Mouse (Mus musculus) C2C12 (cell line): ENCODE data around the gene Senp1. TPM values are rescaled to one million over a fixed set of nuclear protein-coding genes. Genes with fewer than 3 reads are reported as not detected.

Source experiments
- H3K27me3 ChIP-seq: one replicate; pipeline ENCODE4 v1.6.1; 2011; ENCODE audit not compliant: control insufficient read depth, insufficient read depth, insufficient read length
- H3K36me3 ChIP-seq: one replicate; pipeline ENCODE4 v1.6.1; 2011; ENCODE audit not compliant: control insufficient read depth, insufficient read depth
- H3K4me3 ChIP-seq: one replicate; pipeline ENCODE4 v1.5.1; 2011; ENCODE audit warnings: mild to moderate bottlenecking, control low read depth; ENCODE audit not compliant: poor library complexity, insufficient read depth, severe bottlenecking
- H3K79me2 ChIP-seq: one replicate; pipeline ENCODE4 v1.6.1; 2011; ENCODE audit not compliant: control insufficient read depth, insufficient read depth
- H3K79me3 ChIP-seq: one replicate; pipeline ENCODE4 v1.6.1; 2011; ENCODE audit warnings: low read depth, control low read depth
- H3ac ChIP-seq: one replicate; pipeline ENCODE3; 2011; ENCODE audit warnings: low read depth; ENCODE audit not compliant: control insufficient read depth, insufficient read length
- CEBPB ChIP-seq: IDR thresholded peaks from one replicate; pipeline ENCODE4 v1.6.1; 2011; ENCODE audit warnings: low read depth, mild to moderate bottlenecking, control low read depth, moderate library complexity
- CTCF ChIP-seq: IDR thresholded peaks from one replicate; pipeline ENCODE4 v1.5.1; 2011; ENCODE audit not compliant: control insufficient read depth, insufficient read depth, insufficient read length
- FOSL1 ChIP-seq: IDR thresholded peaks from one replicate; pipeline ENCODE4 v1.8.0; 2011; ENCODE audit warnings: mild to moderate bottlenecking, low read length; ENCODE audit not compliant: poor library complexity, insufficient read depth, severe bottlenecking
- MAX ChIP-seq: IDR thresholded peaks from one replicate; pipeline ENCODE4 v1.6.1; 2011; ENCODE audit warnings: mild to moderate bottlenecking, control low read depth
- MYOD1 ChIP-seq: IDR thresholded peaks from one replicate; pipeline ENCODE4 v1.6.1; 2011; ENCODE audit warnings: low read depth; ENCODE audit not compliant: control insufficient read depth, insufficient read length
- MYOG ChIP-seq: IDR thresholded peaks from one replicate; pipeline ENCODE4 v1.6.1; 2011; ENCODE audit not compliant: control insufficient read depth, insufficient read length; ENCODE audit errors: extremely low read depth
- USF1 ChIP-seq: IDR thresholded peaks from one replicate; pipeline ENCODE4 v1.6.1; 2011; ENCODE audit warnings: low read depth, mild to moderate bottlenecking, control low read depth, moderate library complexity
- polyA plus RNA-seq: library from polyadenylated mRNA; unstranded; fragments of >200 nt; fragmentation: generic; extraction: Trizol; gene quantifications from one replicate; pipeline ENCODE4 v1.2.1, GENCODE M21; 2012; ENCODE audit warnings: missing spikeins

Gene Senp1
- polyA plus RNA-seq, 1 experiment, result 21.7 TPM

GRCm38 (mm10) chr15:98017925-98018324 is 75.6 kb downstream of the Senp1 start:
- Histone ChIP-seq H3K36me3 (no peaks in the 10 kb centered on the region), H3K79me2 (no peaks in the 10 kb centered on the region), H3ac (no peak overlapping the region), H3K79me3 (no peaks in the 10 kb centered on the region), H3K4me3 (no peak overlapping the region), H3K27me3 (peaks cover 62% of the 10 kb centered on the region)
- TF ChIP-seq MAX (no peak), MYOG (no peak), USF1 (no peak), MYOD1 (no peak), CEBPB (no peak)

- peaks cover 75% of the 10 kb centered on the region for H3K27me3 ChIP-seq
- H3ac ChIP-seq, result no peak overlapping the region
- no peaks in the 10 kb centered on the region for H3K36me3 ChIP-seq
- no peaks in the 10 kb centered on the region for H3K79me2 ChIP-seq
- H3K4me3 ChIP-seq, result no peak overlapping the region
- H3K79me3 ChIP-seq, result no peaks in the 10 kb centered on the region
- TF ChIP-seq MYOD1 (no peak), CTCF (no peak), CEBPB (no peak), MAX (no peak), MYOG (no peak), USF1 (no peak), FOSL1 (no peak)
Measured at GRCm38 (mm10) chr15:98012810-98013209, 80.7 kb downstream of the Senp1 start.

- Histone ChIP-seq H3K36me3 (no peaks in the 10 kb centered on the region), H3K4me3 (no peak overlapping the region), H3K79me2 (no peaks in the 10 kb centered on the region), H3K27me3 (peaks cover 91% of the 10 kb centered on the region), H3ac (no peak overlapping the region), H3K79me3 (no peaks in the 10 kb centered on the region)
- TF ChIP-seq USF1 (no peak), MYOG (no peak), MYOD1 (no peak), FOSL1 (no peak), CTCF (no peak), CEBPB (no peak), MAX (no peak)
Measured at GRCm38 (mm10) chr15:98005181-98005580, 88.4 kb downstream of the Senp1 start.

GRCm38 (mm10) chr15:98004740-98005159 is 88.8 kb downstream of the Senp1 start:
- no peaks in the 10 kb centered on the region for H3K79me2 ChIP-seq
- H3K79me3 ChIP-seq, result no peaks in the 10 kb centered on the region
- no peak overlapping the region for H3ac ChIP-seq
- H3K27me3 ChIP-seq, result peaks cover 91% of the 10 kb centered on the region
- no peaks in the 10 kb centered on the region for H3K36me3 ChIP-seq
- TF ChIP-seq MYOG, result no peak
- no peak for TF ChIP-seq MAX
- no peak for TF ChIP-seq CTCF
- no peak for TF ChIP-seq MYOD1
- no peak for TF ChIP-seq FOSL1
- no peak for TF ChIP-seq CEBPB
- no peak for TF ChIP-seq USF1
- H3K4me3 ChIP-seq, result no peak overlapping the region

GRCm38 (mm10) chr15:98003822-98004739 is 89.5 kb downstream of the Senp1 start, which contains the start of gene Col2a1:
Gene Col2a1, minus strand, starts transcription at chr15:98004695.
- TF ChIP-seq CTCF (no peak), FOSL1 (no peak)

More at GRCm38 (mm10) chr15:98003822-98004739, 89.5 kb downstream of the Senp1 start, which contains the start of gene Col2a1:
- Histone ChIP-seq H3K79me2 (no peaks in the 10 kb centered on the region), H3ac (no peak within 1 kb of the TSS), H3K36me3 (no peaks in the 10 kb centered on the region), H3K27me3 (peaks cover 92% of the 10 kb centered on the region), H3K4me3 (no peak within 1 kb of the TSS), H3K79me3 (no peaks in the 10 kb centered on the region)
